Mouse (Mus musculus): ENCODE results near the gene Rap1gap2. TPM values are rescaled to one million over a fixed set of nuclear protein-coding genes. Genes with fewer than 3 reads are reported as not detected.

The Rap1gap2 gene
- polyA plus RNA-seq, 1 experiment: 0.81 TPM

- Histone ChIP-seq H3K36me3 (replicated peaks; ENCODE audit: low read length) (no peaks in the 10 kb centered on the region), H3K4me3 (replicated peaks) (no peak overlapping the region), H3K4me1 (peaks cover 6% of the 10 kb centered on the region), H3K27me3 (replicated peaks) (peaks cover 8% of the 10 kb centered on the region), H3K9me3 (no peaks in the 10 kb centered on the region)
- TF ChIP-seq GATA1 (IDR thresholded peaks at IDR 0.05; ENCODE audit: borderline replicate concordance, low read length): no peak
- TF ChIP-seq FLI1 (IDR thresholded peaks at IDR 0.05; ENCODE audit: low read length): no peak
Measured at GRCm38 (mm10) chr11:74448556-74448955, 162.2 kb downstream of the Rap1gap2 start.

- Histone ChIP-seq H3K4me3 (replicated peaks) (no peak overlapping the region), H3K4me1 (peaks cover 6% of the 10 kb centered on the region), H3K27me3 (replicated peaks) (peaks cover 8% of the 10 kb centered on the region), H3K36me3 (replicated peaks; ENCODE audit: low read length) (no peaks in the 10 kb centered on the region), H3K9me3 (no peaks in the 10 kb centered on the region)
- TF ChIP-seq GATA1 (IDR thresholded peaks at IDR 0.05; ENCODE audit: borderline replicate concordance, low read length) (no peak), FLI1 (IDR thresholded peaks at IDR 0.05; ENCODE audit: low read length) (no peak)
Measured at GRCm38 (mm10) chr11:74447991-74448403, 162.7 kb downstream of the Rap1gap2 start.

GRCm38 (mm10) chr11:74445591-74445990, 165.1 kb downstream of the Rap1gap2 start:
- no peaks in the 10 kb centered on the region for H3K36me3 ChIP-seq (replicated peaks; ENCODE audit: low read length)
- peaks cover 6% of the 10 kb centered on the region for H3K27me3 ChIP-seq (replicated peaks)
- no peak overlapping the region for H3K4me3 ChIP-seq (replicated peaks)
- TF ChIP-seq FLI1 (IDR thresholded peaks at IDR 0.05; ENCODE audit: low read length) (no peak), GATA1 (IDR thresholded peaks at IDR 0.05; ENCODE audit: borderline replicate concordance, low read length) (no peak)
- H3K9me3 ChIP-seq: no peaks in the 10 kb centered on the region
- H3K4me1 ChIP-seq: peaks cover 6% of the 10 kb centered on the region

GRCm38 (mm10) chr11:74443924-74444256, 166.8 kb downstream of the Rap1gap2 start:
- Histone ChIP-seq H3K4me1 (peaks cover 6% of the 10 kb centered on the region), H3K27me3 (replicated peaks) (peaks cover 6% of the 10 kb centered on the region), H3K4me3 (replicated peaks) (no peak overlapping the region), H3K36me3 (replicated peaks; ENCODE audit: low read length) (no peaks in the 10 kb centered on the region), H3K9me3 (no peaks in the 10 kb centered on the region)
- TF ChIP-seq GATA1 (IDR thresholded peaks at IDR 0.05; ENCODE audit: borderline replicate concordance, low read length): no peak
- no peak for TF ChIP-seq FLI1 (IDR thresholded peaks at IDR 0.05; ENCODE audit: low read length)

GRCm38 (mm10) chr11:74443147-74443923, 167.4 kb downstream of the Rap1gap2 start:
- H3K27me3 ChIP-seq (replicated peaks): peaks cover 6% of the 10 kb centered on the region
- TF ChIP-seq GATA1 (IDR thresholded peaks at IDR 0.05; ENCODE audit: borderline replicate concordance, low read length) (no peak), FLI1 (IDR thresholded peaks at IDR 0.05; ENCODE audit: low read length) (no peak)
- H3K4me3 ChIP-seq (replicated peaks): no peak overlapping the region
- peaks cover 6% of the 10 kb centered on the region for H3K4me1 ChIP-seq
- no peaks in the 10 kb centered on the region for H3K9me3 ChIP-seq
- no peaks in the 10 kb centered on the region for H3K36me3 ChIP-seq (replicated peaks; ENCODE audit: low read length)

GRCm38 (mm10) chr11:74442396-74442795, 168.3 kb downstream of the Rap1gap2 start:
- Histone ChIP-seq H3K4me3 (replicated peaks) (no peak overlapping the region), H3K4me1 (peaks cover 6% of the 10 kb centered on the region), H3K27me3 (replicated peaks) (peaks cover 6% of the 10 kb centered on the region), H3K36me3 (replicated peaks; ENCODE audit: low read length) (no peaks in the 10 kb centered on the region), H3K9me3 (no peaks in the 10 kb centered on the region)
- no peak for TF ChIP-seq GATA1 (IDR thresholded peaks at IDR 0.05; ENCODE audit: borderline replicate concordance, low read length)
- TF ChIP-seq FLI1 (IDR thresholded peaks at IDR 0.05; ENCODE audit: low read length): no peak

GRCm38 (mm10) chr11:74440112-74440511, 170.6 kb downstream of the Rap1gap2 start:
- H3K4me3 ChIP-seq (replicated peaks): no peak overlapping the region
- no peaks in the 10 kb centered on the region for H3K9me3 ChIP-seq
- no peak for TF ChIP-seq FLI1 (IDR thresholded peaks at IDR 0.05; ENCODE audit: low read length)
- peaks cover 6% of the 10 kb centered on the region for H3K4me1 ChIP-seq
- no peaks in the 10 kb centered on the region for H3K36me3 ChIP-seq (replicated peaks; ENCODE audit: low read length)
- peaks cover 8% of the 10 kb centered on the region for H3K27me3 ChIP-seq (replicated peaks)

- H3K36me3 ChIP-seq (replicated peaks; ENCODE audit: low read length): no peaks in the 10 kb centered on the region
- H3K9me3 ChIP-seq: no peaks in the 10 kb centered on the region
- no peak overlapping the region for H3K4me3 ChIP-seq (replicated peaks)
- peaks cover 6% of the 10 kb centered on the region for H3K4me1 ChIP-seq
- peaks cover 8% of the 10 kb centered on the region for H3K27me3 ChIP-seq (replicated peaks)
- TF ChIP-seq GATA1 (IDR thresholded peaks at IDR 0.05; ENCODE audit: borderline replicate concordance, low read length): no peak
- no peak for TF ChIP-seq FLI1 (IDR thresholded peaks at IDR 0.05; ENCODE audit: low read length)
Measured at GRCm38 (mm10) chr11:74439202-74439601, 171.5 kb downstream of the Rap1gap2 start.

GRCm38 (mm10) chr11:74438249-74438648, 172.5 kb downstream of the Rap1gap2 start:
- Histone ChIP-seq H3K4me1 (no peaks in the 10 kb centered on the region), H3K9me3 (no peaks in the 10 kb centered on the region), H3K27me3 (replicated peaks) (peaks cover 8% of the 10 kb centered on the region), H3K36me3 (replicated peaks; ENCODE audit: low read length) (no peaks in the 10 kb centered on the region), H3K4me3 (replicated peaks) (no peak overlapping the region)
- no peak for TF ChIP-seq FLI1 (IDR thresholded peaks at IDR 0.05; ENCODE audit: low read length)
- TF ChIP-seq GATA1 (IDR thresholded peaks at IDR 0.05; ENCODE audit: borderline replicate concordance, low read length): no peak

GRCm38 (mm10) chr11:74435366-74435765, 175.3 kb downstream of the Rap1gap2 start:
- no peak for TF ChIP-seq FLI1 (IDR thresholded peaks at IDR 0.05; ENCODE audit: low read length)
- no peak for TF ChIP-seq GATA1 (IDR thresholded peaks at IDR 0.05; ENCODE audit: borderline replicate concordance, low read length)
- Histone ChIP-seq H3K4me3 (replicated peaks) (no peak overlapping the region), H3K4me1 (no peaks in the 10 kb centered on the region), H3K36me3 (replicated peaks; ENCODE audit: low read length) (no peaks in the 10 kb centered on the region), H3K27me3 (replicated peaks) (peaks cover 5% of the 10 kb centered on the region), H3K9me3 (no peaks in the 10 kb centered on the region)
